Mouse (Mus musculus): ENCODE measurements around the gene Aqp9.

The Aqp9 gene

DNA sequence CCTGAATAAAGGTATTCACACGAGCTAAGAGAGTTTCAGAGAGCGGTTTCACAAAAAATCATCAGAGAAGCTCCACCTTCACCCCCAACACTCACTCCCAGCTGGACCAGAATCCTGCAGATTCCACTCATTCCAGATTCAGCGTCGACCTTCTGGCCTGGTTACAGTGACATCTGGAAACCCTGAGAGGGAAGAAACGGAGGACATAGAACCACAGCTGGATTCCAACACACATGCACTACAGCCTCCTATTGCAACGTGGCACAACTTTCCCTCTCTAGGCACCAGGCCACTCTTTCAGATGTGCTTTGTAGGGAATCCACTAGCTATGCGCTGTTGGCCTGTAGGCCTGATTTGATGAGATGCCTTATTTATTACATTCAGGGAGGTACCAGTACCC, 102.0 kb downstream of the Aqp9 start:
- no peak for DNase-seq (ENCODE audit: low spot score)

- DNase-seq (ENCODE audit: low spot score), result no peak
Observed at GRCm38 (mm10) chr9:71065343-71065875, 103.1 kb downstream of the Aqp9 start.

DNA sequence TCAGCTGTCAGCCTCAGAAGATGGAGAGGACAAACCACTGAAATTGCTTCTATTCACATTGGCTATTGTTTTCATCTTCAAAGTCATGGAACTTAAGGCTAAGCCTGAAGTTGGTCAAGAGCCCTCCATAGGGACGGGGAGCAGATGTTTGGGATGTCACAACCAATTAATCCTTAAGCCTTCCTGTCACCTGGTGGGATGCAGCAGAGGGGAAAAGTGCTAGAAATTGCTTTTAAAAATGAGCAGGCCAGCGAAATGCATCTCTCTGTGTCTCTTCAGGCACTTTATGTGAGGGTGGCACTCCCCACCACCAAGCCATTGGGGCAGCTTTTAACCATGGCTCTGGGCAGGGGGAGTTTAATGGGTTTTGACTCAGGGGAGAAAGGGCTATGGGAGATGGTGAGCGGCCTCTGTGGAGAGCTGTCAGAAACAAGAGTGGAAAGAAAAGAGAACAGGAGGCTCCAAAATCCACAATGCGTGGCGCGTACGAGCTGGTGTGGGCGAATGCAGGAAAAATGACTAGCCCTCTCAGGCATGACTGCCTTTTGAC, 104.1 kb downstream of the Aqp9 start:
- no peak for DNase-seq (ENCODE audit: low spot score)

- no peak for DNase-seq (ENCODE audit: low spot score)
Observed at GRCm38 (mm10) chr9:71063551-71063950, 104.9 kb downstream of the Aqp9 start.

GRCm38 (mm10) chr9:71062976-71063375, 105.5 kb downstream of the Aqp9 start:
- no peak for DNase-seq (ENCODE audit: low spot score)

DNA sequence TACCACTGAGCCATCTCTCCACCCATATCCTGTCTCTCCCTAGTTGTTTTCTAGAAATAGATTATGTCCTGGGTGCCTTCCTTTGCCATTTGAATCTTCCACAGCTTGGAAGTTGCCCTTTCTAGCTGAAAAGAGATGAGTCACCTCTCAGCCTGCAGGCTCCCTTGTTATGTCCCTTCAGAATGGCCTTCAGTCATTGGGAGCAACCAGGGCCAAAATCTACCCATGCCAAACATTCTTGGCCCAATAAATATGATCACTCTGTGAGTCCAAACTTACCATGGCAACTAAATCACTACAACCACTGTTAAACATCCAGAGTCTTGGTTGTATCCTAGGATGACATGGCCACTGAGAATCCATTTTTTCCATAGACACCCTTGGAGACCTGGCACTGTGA, 106.2 kb downstream of the Aqp9 start:
- DNase-seq (ENCODE audit: low spot score), result no peak

Measured in c-Kit-positive CD71-positive TER-119-positive erythroid progenitor cells, embryonic 14.5 days (primary cell).